Mouse (Mus musculus): ENCODE measurements around the gene Negr1. TPM values are rescaled to one million over a fixed set of nuclear protein-coding genes. Genes with fewer than 3 reads are reported as not detected.

The Negr1 gene
- total RNA-seq, 2 experiments from 2014 or later = 1.6 to 2.1 TPM

DNA sequence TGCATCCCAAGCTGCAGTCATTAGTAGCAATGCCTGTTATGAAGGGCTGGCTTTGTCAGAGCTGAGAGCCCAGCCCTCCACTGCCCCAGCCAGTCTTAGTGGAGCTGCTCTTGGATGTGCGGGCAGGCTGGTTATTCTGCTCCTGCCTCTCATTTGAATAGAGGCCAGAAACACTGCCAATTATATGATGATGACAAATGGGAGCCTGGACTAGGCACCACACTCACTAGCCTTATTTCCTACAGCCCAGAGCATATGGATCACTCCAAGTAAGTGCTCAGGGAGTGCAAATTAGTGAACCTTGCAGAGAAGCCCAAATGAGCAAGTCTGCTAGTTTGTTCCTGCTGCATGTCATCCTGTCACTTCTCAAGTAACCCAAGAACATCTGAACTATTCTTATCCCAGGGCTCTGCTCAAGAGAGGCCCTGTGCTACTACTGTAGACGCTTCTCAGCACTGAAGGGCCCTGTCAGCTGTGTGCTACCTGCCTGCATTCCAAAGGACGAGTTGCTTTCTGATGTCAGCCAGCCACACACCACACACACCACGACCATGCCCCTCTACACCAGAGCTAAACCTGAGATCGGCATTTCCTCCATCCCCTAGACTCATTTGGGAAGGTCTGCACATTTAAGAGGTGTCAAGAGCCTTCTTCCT is 553.6 kb downstream of the Negr1 start:
- no peak for DNase-seq

DNA sequence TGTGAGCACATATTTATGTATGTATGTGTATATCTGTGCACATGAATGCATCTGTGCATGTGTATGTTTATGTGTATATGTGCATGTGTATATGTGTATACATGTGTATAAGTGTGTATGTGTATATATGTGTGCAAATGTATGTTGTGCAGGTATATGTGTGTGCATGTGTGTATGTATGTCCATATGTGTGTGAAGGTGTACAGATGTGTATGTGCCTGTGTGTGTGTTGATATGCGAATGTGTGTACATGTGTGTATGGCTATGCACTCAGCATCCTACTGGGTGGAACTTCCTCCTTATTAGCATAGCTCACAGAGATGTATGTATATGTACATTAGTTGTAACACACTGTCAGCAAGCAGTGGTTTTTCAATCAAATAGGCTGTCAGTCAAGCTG is 554.4 kb downstream of the Negr1 start:
- no peak for DNase-seq

DNA sequence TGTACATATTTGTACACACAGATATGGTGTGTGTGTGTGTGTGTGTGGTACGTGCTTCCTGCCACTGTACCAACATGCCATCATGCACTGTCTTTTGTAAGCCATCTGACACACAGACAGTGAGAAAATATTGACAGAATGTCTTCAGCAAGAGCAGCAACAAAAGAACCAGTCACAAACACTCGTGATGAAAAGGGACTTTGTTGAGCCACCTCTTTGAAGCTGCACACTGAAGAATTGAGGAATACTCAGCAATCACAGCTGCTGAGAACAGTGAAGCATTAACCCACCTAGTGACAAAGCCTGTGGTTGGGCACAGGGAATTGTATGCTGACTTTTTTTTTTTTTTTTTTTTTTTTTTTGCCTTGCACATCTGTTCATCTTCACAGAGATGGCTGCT is 558.3 kb downstream of the Negr1 start:
- DNase-seq = no peak

DNA sequence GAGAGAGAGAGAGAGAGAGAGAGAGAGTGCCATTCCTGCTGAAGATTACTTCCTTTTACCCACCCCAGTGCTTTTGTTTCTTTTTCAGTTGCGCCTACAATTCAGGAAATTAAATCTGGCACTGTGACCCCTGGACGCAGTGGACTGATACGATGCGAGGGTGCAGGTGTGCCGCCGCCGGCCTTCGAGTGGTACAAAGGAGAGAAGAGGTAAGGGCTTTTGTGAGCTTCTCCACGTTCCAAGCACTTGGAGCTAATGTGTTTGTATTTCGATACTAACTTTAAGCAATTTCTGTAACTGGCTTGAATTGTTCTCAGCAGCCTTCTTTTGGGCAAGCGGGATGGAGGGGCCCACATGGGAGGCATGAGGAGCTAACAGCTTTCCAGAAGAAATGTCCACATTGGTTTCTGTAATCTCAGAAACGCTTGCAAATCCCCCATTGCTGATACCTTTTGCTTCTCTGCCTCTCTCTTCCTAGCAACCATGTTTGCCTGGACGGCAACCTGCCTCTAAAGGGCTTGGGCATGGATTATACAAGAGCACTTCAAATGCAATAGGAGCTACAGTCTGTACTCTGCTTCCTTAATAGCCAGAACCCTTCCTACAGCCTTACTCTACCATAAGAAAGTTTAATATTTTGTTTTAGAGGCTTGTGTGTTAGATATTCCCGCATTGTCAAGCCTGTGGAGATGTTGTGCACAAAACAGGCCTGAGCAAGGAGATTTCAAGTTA is 584.7 kb downstream of the Negr1 start:
- no peak for DNase-seq

DNA sequence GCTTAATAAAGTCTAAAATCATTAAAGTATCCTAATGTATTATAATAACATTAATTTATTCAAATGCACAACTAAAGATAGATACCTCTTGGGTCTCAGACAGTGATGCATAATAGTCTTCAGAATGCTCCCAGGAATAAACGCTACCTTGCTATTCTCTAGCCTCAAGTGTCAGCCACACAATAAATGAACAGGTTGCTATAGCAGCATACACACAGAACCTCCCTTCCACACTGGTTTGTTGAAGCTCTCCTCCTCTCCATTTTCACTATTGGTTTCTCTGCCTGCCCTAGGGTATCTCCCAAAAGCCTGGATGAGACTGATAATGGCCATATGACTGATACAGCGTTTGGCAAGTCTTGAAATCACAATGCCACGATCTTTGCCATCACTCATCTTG is 593.3 kb downstream of the Negr1 start:
- no peak for DNase-seq

DNA sequence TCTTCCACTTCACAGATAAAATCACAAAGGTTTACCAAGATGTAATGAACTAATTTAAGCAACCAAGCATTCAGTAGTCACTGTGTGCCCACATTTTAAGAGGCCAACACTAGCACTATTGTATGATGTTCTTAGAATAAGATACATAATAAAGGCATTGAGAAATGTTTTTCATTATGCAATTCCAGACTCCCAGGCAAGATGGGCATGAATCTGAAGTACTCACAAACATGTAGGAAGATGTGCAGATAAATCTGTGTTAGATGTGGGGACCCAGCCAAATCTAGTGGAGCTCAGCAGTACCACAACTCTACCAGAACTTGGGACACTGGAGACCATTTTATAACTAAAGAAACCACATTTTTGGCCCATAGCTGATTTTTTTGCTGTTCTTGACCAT is 593.9 kb downstream of the Negr1 start:
- DNase-seq = no peak

DNA sequence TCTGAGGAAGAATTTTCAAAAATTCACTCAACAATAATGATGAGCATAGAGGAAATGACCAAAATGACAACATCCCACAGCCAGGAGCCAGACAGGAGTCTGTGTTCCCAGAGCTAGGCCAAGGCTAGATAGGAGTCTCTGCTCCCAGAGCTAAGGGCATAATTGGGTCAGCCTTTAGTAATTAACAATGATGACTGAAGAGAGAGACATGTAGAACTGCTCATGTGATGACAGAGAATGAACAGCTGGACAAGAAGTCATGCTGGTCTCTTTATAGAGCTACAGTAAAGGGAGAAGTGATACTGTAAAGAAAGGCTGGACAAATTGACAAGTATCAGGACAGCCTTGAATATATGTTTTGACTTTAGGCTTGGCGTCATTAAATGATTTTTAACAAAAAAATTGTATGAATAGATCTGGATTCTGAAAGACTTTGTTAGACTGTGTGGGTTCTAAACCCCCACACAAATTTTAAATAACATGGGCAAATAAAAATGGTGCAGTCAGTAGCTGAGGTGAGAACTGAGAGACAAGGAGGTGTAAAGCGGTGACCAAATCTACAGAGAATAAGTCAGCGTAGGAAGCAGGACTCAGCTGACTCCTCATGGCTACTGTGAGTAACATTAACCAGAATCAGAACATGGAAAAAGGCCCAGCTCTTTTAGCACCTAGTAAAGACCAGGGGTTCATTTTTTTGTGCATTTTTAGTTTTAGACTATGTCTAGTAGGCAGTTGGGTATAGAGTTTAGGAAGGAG is 603.4 kb downstream of the Negr1 start:
- no peak for DNase-seq

DNA sequence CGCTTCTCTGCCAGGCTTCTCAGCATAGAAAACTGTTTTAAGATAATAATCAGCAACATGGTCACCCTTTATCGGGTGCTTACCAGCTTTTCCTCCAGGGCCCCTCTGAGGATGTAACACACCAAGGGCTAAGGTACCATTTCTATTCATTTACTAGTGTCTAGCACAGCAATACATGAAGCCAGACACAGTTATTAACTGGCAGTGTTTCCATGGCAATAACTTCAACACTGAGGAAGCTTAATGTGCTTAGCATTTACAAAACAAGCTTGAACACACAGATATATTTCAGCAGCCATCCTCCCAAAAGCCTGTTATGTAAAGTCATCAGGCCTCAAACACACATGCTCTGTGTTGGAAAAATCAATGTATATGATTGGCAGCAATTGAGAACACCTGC is 620.4 kb downstream of the Negr1 start:
- DNase-seq = no peak

DNA sequence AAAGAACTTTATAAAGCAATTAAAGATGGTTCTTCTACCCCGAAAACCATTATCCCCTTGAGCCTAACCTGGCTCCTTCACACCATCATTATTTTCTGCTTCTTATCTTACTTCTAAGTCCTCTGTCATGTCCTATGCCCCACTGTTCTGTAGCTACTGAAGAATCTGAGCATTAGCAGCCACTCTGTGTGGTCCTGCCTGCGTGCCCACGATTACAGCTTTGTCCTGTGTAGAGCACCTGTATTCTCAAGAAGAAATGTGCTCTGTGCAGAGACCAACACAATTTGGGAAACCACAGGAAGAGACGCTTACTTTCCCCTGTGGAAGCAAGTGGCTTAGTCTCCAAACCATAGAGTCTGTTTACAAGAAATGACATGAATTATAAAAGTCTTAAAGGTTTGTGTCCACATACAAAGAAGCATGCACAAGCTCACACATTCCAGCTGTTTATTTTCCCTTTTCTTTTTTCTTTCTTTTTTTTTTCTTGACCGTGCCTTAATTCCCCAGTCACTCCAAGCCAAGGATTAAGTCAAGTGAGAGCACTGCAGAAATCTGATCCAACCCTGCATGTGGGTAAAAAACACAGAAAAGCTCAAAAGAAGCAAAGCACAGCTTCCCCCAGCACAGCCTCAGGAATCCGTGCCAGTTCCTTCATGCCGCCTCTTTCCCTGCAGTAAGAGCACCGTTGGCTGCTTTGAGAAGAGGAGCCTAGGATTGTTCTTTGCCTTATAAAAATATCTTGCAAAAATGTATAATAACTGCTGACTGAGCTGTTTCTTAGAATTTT is 627.5 kb downstream of the Negr1 start:
- no peak for DNase-seq

DNA sequence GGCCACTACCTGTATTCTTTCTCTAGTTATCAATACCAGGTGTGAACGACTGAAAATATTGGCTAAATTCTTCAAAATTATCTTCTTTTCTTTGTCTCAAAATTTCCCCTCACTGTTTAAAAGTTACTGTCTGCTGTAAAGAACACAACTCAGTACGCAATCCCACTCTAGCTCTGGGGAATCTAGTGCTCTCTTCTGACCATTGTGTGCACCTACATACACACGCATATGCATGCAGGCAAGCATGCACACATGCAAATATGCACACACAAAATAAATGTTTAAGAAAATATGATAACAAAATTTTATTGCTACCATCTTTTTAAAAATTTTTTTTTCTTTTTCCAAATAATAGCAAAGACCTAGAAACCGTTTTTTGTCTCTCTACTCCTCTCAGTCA is 628.2 kb downstream of the Negr1 start:
- DNase-seq = no peak

DNA sequence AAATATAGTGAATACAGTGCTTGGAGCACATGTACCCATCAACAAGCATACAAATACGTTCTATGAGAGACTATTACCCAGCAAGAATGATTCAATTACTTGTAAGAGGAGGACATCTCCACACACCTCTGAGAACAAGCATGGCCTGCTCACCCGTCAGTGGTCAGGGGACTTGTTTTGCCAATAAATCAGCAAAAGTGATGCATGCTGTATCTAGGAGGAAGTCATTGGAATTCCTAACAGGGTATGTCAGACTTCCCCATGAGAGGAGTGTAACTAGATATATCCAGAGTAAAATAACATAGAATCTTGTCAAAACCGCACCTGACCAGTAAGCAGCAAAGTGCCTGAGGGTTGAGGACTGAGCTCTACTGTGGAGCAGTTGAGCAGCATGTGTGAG is 629.0 kb downstream of the Negr1 start:
- no peak for DNase-seq

DNA sequence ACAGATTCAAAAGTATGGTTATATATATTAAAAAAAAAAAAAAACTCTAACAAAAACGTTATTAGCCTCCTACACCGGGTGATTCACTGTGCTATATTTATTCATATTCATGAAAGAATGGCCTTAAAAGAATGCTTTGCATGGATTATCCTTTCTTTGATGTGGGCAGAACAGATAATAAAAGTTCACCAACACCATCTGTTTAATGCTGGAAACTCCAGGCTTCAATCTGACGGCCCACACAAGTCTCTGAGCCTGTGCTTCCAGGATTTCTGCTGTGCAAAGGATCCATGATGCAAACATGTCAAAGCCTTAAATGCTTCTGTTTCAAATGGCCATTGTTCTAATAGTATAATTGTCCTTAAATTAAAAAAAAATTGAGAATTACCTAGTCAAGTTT is 630.4 kb downstream of the Negr1 start:
- no peak for DNase-seq

DNA sequence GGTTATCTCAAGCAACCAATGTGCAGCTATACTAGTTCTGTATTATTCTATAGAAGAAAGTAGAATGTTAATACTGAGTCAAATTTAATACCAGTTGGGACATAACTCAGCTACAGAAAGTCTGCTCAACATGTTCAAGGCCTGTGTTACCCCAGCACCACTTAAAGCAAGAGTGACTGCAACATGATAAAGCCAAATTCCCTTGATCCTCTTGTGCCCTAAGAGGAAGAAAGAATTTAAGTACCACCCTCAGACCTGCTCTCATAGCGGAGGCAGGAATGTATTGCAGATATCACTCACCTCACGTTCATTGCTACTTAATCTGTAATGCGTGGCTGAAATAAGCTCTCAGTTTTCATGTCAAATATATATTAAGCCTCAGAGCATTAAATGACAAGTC is 631.5 kb downstream of the Negr1 start:
- no peak for DNase-seq

DNA sequence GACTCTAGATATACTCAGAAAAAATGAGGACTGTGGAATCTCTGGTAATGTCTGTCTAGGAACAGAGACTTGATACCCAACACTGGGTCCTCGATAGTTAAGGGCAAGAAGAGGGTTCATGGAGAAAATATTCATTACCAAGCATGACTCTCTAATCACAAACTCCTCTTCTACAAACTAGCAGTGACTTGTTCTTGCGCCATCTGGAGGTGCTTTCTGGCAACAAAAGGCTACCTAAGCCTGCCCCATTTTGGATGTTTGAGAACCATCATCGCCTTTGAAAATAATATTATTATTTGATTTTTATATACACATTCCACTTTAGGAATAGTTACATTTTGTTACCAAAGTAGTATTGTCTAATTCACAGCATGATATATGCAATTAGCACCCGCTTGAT is 637.1 kb downstream of the Negr1 start:
- no peak for DNase-seq

DNA sequence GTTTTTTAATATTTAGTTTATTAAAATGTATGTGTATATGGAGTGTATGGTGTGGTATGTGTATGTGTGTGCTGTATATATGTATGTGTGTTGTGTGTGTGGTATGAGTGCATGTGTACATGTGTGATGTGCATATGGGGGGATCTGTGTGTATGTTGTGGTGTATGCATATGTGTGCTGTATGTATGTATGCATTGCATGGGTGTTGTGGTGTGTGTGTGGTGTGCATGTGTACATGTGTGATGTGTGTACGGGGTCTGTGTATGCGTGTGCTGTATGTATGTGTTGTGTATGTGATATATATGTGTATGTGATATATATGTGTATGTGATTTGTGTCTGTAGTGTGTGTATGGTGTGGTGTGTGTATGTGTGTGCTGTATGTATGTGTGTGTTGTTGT is 640.1 kb downstream of the Negr1 start:
- DNase-seq = no peak

DNA sequence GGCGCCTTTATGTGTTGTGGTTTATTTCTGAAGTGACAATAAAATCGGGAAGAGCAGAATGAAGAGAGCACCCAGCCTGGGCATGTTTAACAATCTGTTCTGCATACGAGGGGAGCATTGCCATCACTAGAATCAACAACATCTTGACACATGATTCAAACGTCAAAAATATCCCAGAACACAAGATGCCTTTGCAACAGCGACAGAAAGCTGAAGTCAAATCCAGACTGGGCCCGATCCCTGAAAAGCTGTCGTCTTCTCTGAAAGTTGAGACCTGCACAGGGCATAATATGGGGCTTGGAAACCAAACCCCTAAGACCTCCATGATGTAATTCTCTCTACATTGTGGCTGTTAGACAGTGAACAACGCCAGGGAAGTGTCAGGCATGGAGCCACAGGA is 642.0 kb downstream of the Negr1 start:
- no peak for DNase-seq

DNA sequence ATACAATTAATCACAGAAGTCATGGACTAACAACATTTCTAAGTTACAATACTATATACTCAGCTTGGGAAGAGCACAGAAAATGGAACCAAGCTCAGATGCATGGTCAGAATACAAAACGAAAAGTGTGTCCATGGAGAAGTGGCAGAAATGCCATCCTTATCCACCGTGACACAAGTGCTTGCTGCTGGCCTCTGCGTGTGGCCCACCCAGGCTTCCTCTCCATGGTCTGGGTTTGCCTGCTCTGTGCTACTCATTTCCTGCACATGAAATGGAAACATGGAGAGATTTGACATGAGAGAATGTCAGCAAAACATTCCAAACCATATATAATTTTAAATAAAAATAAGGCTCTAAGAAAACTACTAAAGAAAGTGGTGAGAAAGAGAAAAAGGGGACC is 645.2 kb downstream of the Negr1 start:
- DNase-seq = no peak

DNA sequence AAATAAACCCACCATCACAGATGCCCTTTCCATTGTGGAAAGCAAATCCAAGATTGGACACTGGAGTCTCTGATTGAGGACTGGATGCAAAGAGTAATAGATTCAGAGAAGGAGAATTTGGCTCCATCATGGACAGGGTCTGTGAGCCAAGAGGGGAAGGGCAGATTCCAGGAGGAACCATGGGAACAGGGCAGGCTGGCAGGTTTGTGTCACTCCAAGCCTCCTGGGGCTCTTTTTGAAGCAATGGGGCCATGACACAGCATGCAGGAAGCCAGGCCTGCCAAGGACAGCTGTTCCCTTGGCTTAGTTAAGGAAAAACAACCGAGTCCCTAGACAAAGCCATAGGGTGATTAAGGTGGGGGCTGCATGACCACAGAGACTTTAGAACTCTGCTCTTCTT is 647.4 kb downstream of the Negr1 start:
- DNase-seq = no peak

DNA sequence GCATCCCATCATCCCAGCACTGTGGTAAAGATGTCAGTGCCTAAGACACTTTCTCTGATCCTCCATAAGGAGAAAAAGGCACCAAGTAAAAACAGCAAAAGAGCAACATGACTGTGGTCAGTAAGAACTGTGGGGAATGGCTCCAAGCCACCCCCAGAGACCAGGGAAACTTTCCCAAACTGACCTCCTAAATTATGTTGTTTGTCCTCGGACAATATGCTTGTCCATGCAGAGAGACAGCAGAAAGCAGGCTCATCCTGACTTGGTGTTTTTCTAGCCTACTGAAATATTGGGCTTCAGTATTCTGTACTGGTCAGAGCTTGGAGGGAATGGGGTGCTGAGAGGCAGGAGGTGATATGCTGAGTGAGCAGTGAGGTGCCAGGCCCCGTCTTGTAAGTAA is 647.8 kb downstream of the Negr1 start:
- no peak for DNase-seq

DNA sequence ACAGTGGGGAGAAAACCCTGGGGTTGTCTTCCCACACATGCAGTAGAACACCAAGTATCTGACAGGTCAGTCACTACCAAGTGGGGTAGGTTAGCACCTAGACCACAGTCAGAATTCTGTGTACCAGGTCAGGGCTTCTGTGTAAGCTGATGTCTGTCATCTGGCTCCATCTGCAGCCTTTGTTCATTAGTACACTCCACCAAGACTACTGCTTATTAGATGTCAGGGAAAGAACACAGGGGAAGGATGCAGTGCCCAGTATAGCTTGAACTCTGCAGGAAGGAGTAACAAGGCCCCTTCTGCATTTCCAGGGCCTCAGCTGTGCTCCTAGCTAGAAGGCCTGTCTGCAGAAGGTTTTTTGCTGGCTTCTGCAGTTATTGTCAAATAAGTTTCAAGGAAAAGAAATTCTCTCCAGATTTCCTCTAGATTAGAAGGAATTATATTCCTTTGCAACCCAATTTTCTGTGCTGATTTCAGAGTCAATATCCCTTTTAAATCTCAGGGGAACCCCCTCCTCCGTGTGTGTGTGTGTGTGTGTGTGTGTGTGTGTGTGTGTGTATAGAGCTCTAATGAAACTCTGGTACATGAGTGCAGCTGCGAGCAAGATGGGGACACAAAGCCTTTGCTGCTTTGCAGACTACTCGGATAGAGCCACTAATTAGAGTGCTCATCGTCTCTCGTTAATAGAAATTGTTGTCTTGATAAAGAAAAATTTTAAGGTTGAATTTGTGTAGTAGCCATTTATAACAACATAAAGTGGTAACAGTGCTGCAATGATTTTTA is 654.5 kb downstream of the Negr1 start:
- no peak for DNase-seq

DNA sequence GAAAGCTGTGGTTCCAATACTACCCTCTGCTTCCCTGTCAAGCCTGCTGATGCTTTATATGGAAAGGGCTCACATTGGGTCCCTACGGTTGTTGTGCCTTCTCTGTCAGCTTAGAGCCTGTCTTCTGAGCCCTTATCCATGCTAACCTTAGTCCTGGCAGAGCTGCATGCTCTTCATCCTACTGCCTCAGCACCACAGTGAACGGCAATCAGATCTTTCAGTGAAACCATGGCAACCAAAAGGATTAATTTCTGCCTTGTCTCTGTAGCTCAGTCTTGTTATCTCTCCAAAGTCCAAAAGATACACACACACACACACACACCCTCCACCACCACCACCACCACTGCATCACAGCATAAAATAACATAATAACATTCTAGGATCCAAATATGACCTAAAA is 656.2 kb downstream of the Negr1 start:
- no peak for DNase-seq

DNA sequence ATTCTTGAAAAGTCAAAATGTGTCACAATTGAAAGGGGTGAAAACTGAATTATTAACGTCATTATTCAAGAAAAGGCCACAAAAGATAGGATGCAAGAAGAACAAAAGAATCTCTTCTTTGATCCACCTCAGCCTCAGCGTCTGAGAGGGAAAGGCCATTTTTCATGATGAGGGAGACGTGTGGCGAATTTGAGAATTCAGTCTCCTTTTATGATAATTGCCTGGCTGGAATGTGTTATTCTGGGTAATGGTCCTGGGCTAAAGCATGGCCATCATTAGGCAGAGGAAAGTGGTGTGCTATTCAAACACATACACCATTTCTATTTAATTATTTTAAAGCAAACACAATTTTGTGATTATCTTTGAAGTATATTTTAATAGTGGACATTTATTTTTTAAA is 663.3 kb downstream of the Negr1 start:
- no peak for DNase-seq

Measured in gastrocnemius, postnatal 10 days (tissue).